Mouse (Mus musculus) erythroblast, embryonic 14.5 days (primary cell): ENCODE measurements around the gene Psap.

Source experiments
- GATA1 ChIP-seq: IDR thresholded peaks from 2 replicates; pipeline ENCODE4 v1.6.1; 2012; ENCODE audit warnings: low read length, inconsistent platforms, mixed read lengths
- TAL1 ChIP-seq: IDR thresholded peaks from 3 replicates; pipeline ENCODE4 v1.6.1; 2012; ENCODE audit warnings: low read length, inconsistent platforms, mixed read lengths

GRCm38 (mm10) chr10:60285676-60286372 is 8.4 kb downstream of the Psap start:
- TF ChIP-seq GATA1 (no peak), TAL1 (no peak)
